Mouse (Mus musculus): ENCODE measurements around the gene Hs3st6. TPM values are rescaled to one million over a fixed set of nuclear protein-coding genes. Genes with fewer than 3 reads are reported as not detected.

Gene Hs3st6
- polyA plus RNA-seq, 1 experiment from 2014 or later = 1.2 TPM

- Histone ChIP-seq H3K27ac (ENCODE audit: low read length) (no peak overlapping the region), H3K9ac (ENCODE audit: low read length) (no peak overlapping the region), H3K36me3 (ENCODE audit: control insufficient read depth, insufficient read depth, low read length) (no peaks in the 10 kb centered on the region), H3K9me3 (ENCODE audit: control insufficient read depth, low read length) (no peaks in the 10 kb centered on the region), H3K4me1 (replicated peaks; ENCODE audit: control insufficient read depth, insufficient read depth, low read length) (0 out of 2 replicates have a peak, but pooled peaks cover 3% of the 10 kb centered on the region), H3K27me3 (ENCODE audit: control insufficient read depth, insufficient read depth, low read depth, low read length) (peaks cover 55% of the 10 kb centered on the region), H3K4me2 (ENCODE audit: low read depth, low read length) (no peak overlapping the region), H3K4me3 (ENCODE audit: low read length) (no peak overlapping the region)
- ATAC-seq (ENCODE audit: low read depth) = no peak
- 16% methylated on average over 4 of the region's 4 CpGs for WGBS
Observed at GRCm38 (mm10) chr17:24751528-24751927, 1.3 kb upstream of the Hs3st6 start.

- no peak overlapping the region for H3K27ac ChIP-seq (ENCODE audit: low read length)
- ATAC-seq (ENCODE audit: low read depth) = no peak
- no peak overlapping the region for H3K9ac ChIP-seq (ENCODE audit: low read length)
- H3K36me3 ChIP-seq (ENCODE audit: control insufficient read depth, insufficient read depth, low read length) = no peaks in the 10 kb centered on the region
- H3K9me3 ChIP-seq (ENCODE audit: control insufficient read depth, low read length) = no peaks in the 10 kb centered on the region
- H3K4me2 ChIP-seq (ENCODE audit: low read depth, low read length) = no peak overlapping the region
- H3K27me3 ChIP-seq (ENCODE audit: control insufficient read depth, insufficient read depth, low read depth, low read length) = peaks cover 31% of the 10 kb centered on the region
- no peak overlapping the region for H3K4me3 ChIP-seq (ENCODE audit: low read length)
- 94% methylated on average over 1 of the region's 1 CpGs for WGBS
- 0 out of 2 replicates have a peak, but pooled peaks cover 3% of the 10 kb centered on the region for H3K4me1 ChIP-seq (replicated peaks; ENCODE audit: control insufficient read depth, insufficient read depth, low read length)
Observed at GRCm38 (mm10) chr17:24757394-24757793, 4.6 kb downstream of the Hs3st6 start.

- no peak for ATAC-seq (ENCODE audit: low read depth)
- Histone ChIP-seq H3K27ac (ENCODE audit: low read length) (no peak overlapping the region), H3K4me3 (ENCODE audit: low read length) (no peak overlapping the region), H3K27me3 (ENCODE audit: control insufficient read depth, insufficient read depth, low read depth, low read length) (no peaks in the 10 kb centered on the region), H3K4me2 (ENCODE audit: low read depth, low read length) (no peak overlapping the region), H3K36me3 (ENCODE audit: control insufficient read depth, insufficient read depth, low read length) (no peaks in the 10 kb centered on the region), H3K9ac (ENCODE audit: low read length) (no peak overlapping the region), H3K9me3 (ENCODE audit: control insufficient read depth, low read length) (no peaks in the 10 kb centered on the region), H3K4me1 (replicated peaks; ENCODE audit: control insufficient read depth, insufficient read depth, low read length) (no peaks in the 10 kb centered on the region)
- 56% methylated on average over 5 of the region's 5 CpGs for WGBS
Observed at GRCm38 (mm10) chr17:24761121-24761520, 8.3 kb downstream of the Hs3st6 start.

- no peak overlapping the region for H3K27ac ChIP-seq (ENCODE audit: low read length)
Observed at GRCm38 (mm10) chr17:24765016-24765905, 12.5 kb downstream of the Hs3st6 start.

GRCm38 (mm10) chr17:24766266-24766875 is 13.6 kb downstream of the Hs3st6 start:
- Histone ChIP-seq H3K27ac (ENCODE audit: low read length) (no peak overlapping the region), H3K36me3 (ENCODE audit: control insufficient read depth, insufficient read depth, low read length) (no peaks in the 10 kb centered on the region), H3K4me1 (replicated peaks; ENCODE audit: control insufficient read depth, insufficient read depth, low read length) (peaks cover 3% of the 10 kb centered on the region; the same call in 1 of the 2 replicates), H3K9me3 (ENCODE audit: control insufficient read depth, low read length) (no peaks in the 10 kb centered on the region), H3K9ac (ENCODE audit: low read length) (no peak overlapping the region), H3K4me2 (ENCODE audit: low read depth, low read length) (no peak overlapping the region), H3K4me3 (ENCODE audit: low read length) (no peak overlapping the region), H3K27me3 (ENCODE audit: control insufficient read depth, insufficient read depth, low read depth, low read length) (no peaks in the 10 kb centered on the region)
- ATAC-seq (ENCODE audit: low read depth) = no peak
- WGBS = 17% methylated on average over 12 of the region's 12 CpGs

More at GRCm38 (mm10) chr17:24765016-24765905, 12.5 kb downstream of the Hs3st6 start:
- H3K9me3 ChIP-seq (ENCODE audit: control insufficient read depth, low read length) = no peaks in the 10 kb centered on the region
- H3K4me2 ChIP-seq (ENCODE audit: low read depth, low read length) = no peak overlapping the region; the same call in 1 of the 2 replicates
- no peaks in the 10 kb centered on the region for H3K36me3 ChIP-seq (ENCODE audit: control insufficient read depth, insufficient read depth, low read length)
- no peaks in the 10 kb centered on the region for H3K27me3 ChIP-seq (ENCODE audit: control insufficient read depth, insufficient read depth, low read depth, low read length)
- no peak overlapping the region for H3K9ac ChIP-seq (ENCODE audit: low read length)
- peaks cover 3% of the 10 kb centered on the region; the same call in 1 of the 2 replicates for H3K4me1 ChIP-seq (replicated peaks; ENCODE audit: control insufficient read depth, insufficient read depth, low read length)
- peak; percentile 44; the same call in 1 of the 2 replicates for ATAC-seq (ENCODE audit: low read depth)
- no peak overlapping the region for H3K4me3 ChIP-seq (ENCODE audit: low read length)
- 42% methylated on average over 22 of the region's 22 CpGs for WGBS

- H3K27me3 ChIP-seq (ENCODE audit: control insufficient read depth, insufficient read depth, low read depth, low read length) = no peaks in the 10 kb centered on the region
- peaks cover 3% of the 10 kb centered on the region; the same call in 1 of the 2 replicates for H3K4me1 ChIP-seq (replicated peaks; ENCODE audit: control insufficient read depth, insufficient read depth, low read length)
- no peaks in the 10 kb centered on the region for H3K36me3 ChIP-seq (ENCODE audit: control insufficient read depth, insufficient read depth, low read length)
- 0 out of 2 replicates have a peak, but pooled peaks cover 3% of the 10 kb centered on the region for H3K9me3 ChIP-seq (ENCODE audit: control insufficient read depth, low read length)
- no peak overlapping the region for H3K27ac ChIP-seq (ENCODE audit: low read length)
- WGBS = 34% methylated on average over 3 of the region's 3 CpGs
- ATAC-seq (ENCODE audit: low read depth) = peak; percentile 31; the same call in 1 of the 2 replicates
- no peak overlapping the region for H3K9ac ChIP-seq (ENCODE audit: low read length)
- no peak overlapping the region for H3K4me2 ChIP-seq (ENCODE audit: low read depth, low read length)
- no peak overlapping the region for H3K4me3 ChIP-seq (ENCODE audit: low read length)
Observed at GRCm38 (mm10) chr17:24769146-24769545, 16.4 kb downstream of the Hs3st6 start.

- WGBS = 71% methylated on average over 5 of the region's 5 CpGs
- Histone ChIP-seq H3K27ac (ENCODE audit: low read length) (no peak overlapping the region), H3K27me3 (ENCODE audit: control insufficient read depth, insufficient read depth, low read depth, low read length) (no peaks in the 10 kb centered on the region), H3K4me1 (replicated peaks; ENCODE audit: control insufficient read depth, insufficient read depth, low read length) (no peaks in the 10 kb centered on the region), H3K4me2 (ENCODE audit: low read depth, low read length) (no peak overlapping the region), H3K9ac (ENCODE audit: low read length) (no peak overlapping the region), H3K36me3 (ENCODE audit: control insufficient read depth, insufficient read depth, low read length) (no peaks in the 10 kb centered on the region), H3K4me3 (ENCODE audit: low read length) (no peak overlapping the region), H3K9me3 (ENCODE audit: control insufficient read depth, low read length) (0 out of 2 replicates have a peak, but pooled peaks cover 3% of the 10 kb centered on the region)
- no peak for ATAC-seq (ENCODE audit: low read depth)
Observed at GRCm38 (mm10) chr17:24773241-24773640, 20.5 kb downstream of the Hs3st6 start.

GRCm38 (mm10) chr17:24775173-24775572 is 22.4 kb downstream of the Hs3st6 start:
- Histone ChIP-seq H3K4me2 (ENCODE audit: low read depth, low read length) (no peak overlapping the region), H3K4me3 (ENCODE audit: low read length) (no peak overlapping the region), H3K27me3 (ENCODE audit: control insufficient read depth, insufficient read depth, low read depth, low read length) (no peaks in the 10 kb centered on the region), H3K4me1 (replicated peaks; ENCODE audit: control insufficient read depth, insufficient read depth, low read length) (no peaks in the 10 kb centered on the region), H3K9me3 (ENCODE audit: control insufficient read depth, low read length) (0 out of 2 replicates have a peak, but pooled peaks cover 3% of the 10 kb centered on the region), H3K36me3 (ENCODE audit: control insufficient read depth, insufficient read depth, low read length) (no peaks in the 10 kb centered on the region), H3K27ac (ENCODE audit: low read length) (no peak overlapping the region), H3K9ac (ENCODE audit: low read length) (no peak overlapping the region)
- WGBS = 71% methylated on average over 8 of the region's 8 CpGs
- no peak for ATAC-seq (ENCODE audit: low read depth)

GRCm38 (mm10) chr17:24777073-24777472 is 24.3 kb downstream of the Hs3st6 start:
- H3K4me2 ChIP-seq (ENCODE audit: low read depth, low read length) = no peak overlapping the region
- H3K9ac ChIP-seq (ENCODE audit: low read length) = no peak overlapping the region
- WGBS = 45% methylated on average over 2 of the region's 2 CpGs
- H3K27me3 ChIP-seq (ENCODE audit: control insufficient read depth, insufficient read depth, low read depth, low read length) = no peaks in the 10 kb centered on the region
- no peaks in the 10 kb centered on the region for H3K4me1 ChIP-seq (replicated peaks; ENCODE audit: control insufficient read depth, insufficient read depth, low read length)
- 0 out of 2 replicates have a peak, but pooled peaks cover 3% of the 10 kb centered on the region for H3K9me3 ChIP-seq (ENCODE audit: control insufficient read depth, low read length)
- no peak overlapping the region for H3K4me3 ChIP-seq (ENCODE audit: low read length)
- ATAC-seq (ENCODE audit: low read depth) = peak; percentile 83
- peak overlapping the region; percentile 59; the same call in 1 of the 2 replicates for H3K27ac ChIP-seq (ENCODE audit: low read length)
- no peaks in the 10 kb centered on the region for H3K36me3 ChIP-seq (ENCODE audit: control insufficient read depth, insufficient read depth, low read length)
